Mouse (Mus musculus) midbrain, embryonic 11.5 days (tissue): ENCODE data around the gene Pter. TPM values are rescaled to one million over a fixed set of nuclear protein-coding genes. Genes with fewer than 3 reads are reported as not detected.

Experiments used
- ATAC-seq: fragments of 200-750 bp; cut with Nextera tagmentation; 2 replicates; pipeline ENCODE4 v1.8.0; 2017; ENCODE audit warnings: moderate TSS enrichment, moderate library complexity; ENCODE audit not compliant: low FRiP score
- DNase-seq: peaks from one replicate; pipeline ENCODE4 v3.0.0; 2015; ENCODE audit warnings: low spot score; ENCODE audit errors: missing footprints
- H3K27ac ChIP-seq: fragments of 300-500 bp; sonication (generic); 2 replicates; pipeline ENCODE4 v1.5.1; 2014; ENCODE audit warnings: low read depth, low read length
- H3K27me3 ChIP-seq: fragments of 300-500 bp; sonication (generic); 2 replicates; pipeline ENCODE4 v1.6.1; 2014; ENCODE audit warnings: mild to moderate bottlenecking, low read length, moderate library complexity, mixed read lengths; ENCODE audit not compliant: control insufficient read depth, insufficient read depth
- H3K36me3 ChIP-seq: fragments of 300-500 bp; sonication (generic); 2 replicates; pipeline ENCODE4 v1.6.1; 2014; ENCODE audit warnings: mild to moderate bottlenecking, low read length, moderate library complexity, mixed read lengths; ENCODE audit not compliant: control insufficient read depth, insufficient read depth
- H3K4me1 ChIP-seq: fragments of 300-500 bp; sonication (generic); 2 replicates; pipeline ENCODE4 v1.6.1; 2014; ENCODE audit warnings: low read length; ENCODE audit not compliant: control insufficient read depth, insufficient read depth
- H3K4me2 ChIP-seq: fragments of 300-500 bp; sonication (generic); 2 replicates; pipeline ENCODE4 v1.6.1; 2014; ENCODE audit warnings: mild to moderate bottlenecking, moderate library complexity
- H3K4me3 ChIP-seq: fragments of 300-500 bp; sonication (generic); 2 replicates; pipeline ENCODE4 v1.5.1; 2014; ENCODE audit warnings: low read depth, low read length
- H3K9ac ChIP-seq: fragments of 300-500 bp; sonication (generic); 2 replicates; pipeline ENCODE4 v1.6.1; 2014; ENCODE audit warnings: low read length
- H3K9me3 ChIP-seq: fragments of 300-500 bp; sonication (generic); 2 replicates; pipeline ENCODE4 v1.6.1; 2016; ENCODE audit warnings: low read length; ENCODE audit not compliant: control insufficient read depth
- WGBS: fragments of 180-500 bp; shearing (Covaris S2); extraction: QIAGEN DNeasy Blood & Tissue Kit; methylation state at CpG from one replicate; pipeline ENCODE4 v1.1.7; 2014; 5-methylcytosine and 5-hydroxymethylcytosine counted together
- polyA plus RNA-seq: library from polyadenylated mRNA; unstranded; fragments of >200 nt; fragmentation: Nextera tagmentation; extraction: Ambion mirVana; gene quantifications from 2 replicates; pipeline ENCODE4 v1.2.1, GENCODE M21; 2014

Gene Pter
- polyA plus RNA-seq, 1 experiment from 2014 or later: 10.3 TPM

DNA sequence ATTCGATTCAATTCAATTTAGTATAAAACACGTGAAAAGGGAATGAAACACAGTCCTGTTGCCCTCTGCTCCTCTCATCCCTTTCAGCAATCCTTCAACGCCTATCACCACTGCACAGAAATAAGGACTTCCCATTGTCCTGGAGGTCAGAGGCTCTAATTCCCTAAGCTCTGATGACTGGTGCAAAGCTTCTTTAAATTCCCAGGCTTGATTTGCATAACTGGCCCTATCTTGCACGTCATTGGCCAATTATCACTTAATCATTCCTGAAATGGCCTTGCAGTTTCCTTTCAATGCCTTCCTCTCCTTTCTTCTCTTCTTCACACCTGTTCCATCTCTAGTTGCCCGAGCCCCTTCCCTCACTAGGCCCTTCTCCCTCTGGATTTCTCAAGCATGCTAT, 94.5 kb downstream of the Pter start:
- no peak for ATAC-seq
- DNase-seq: no peak
- H3K4me3 ChIP-seq: no peak overlapping the region
- H3K27me3 ChIP-seq: 0 out of 2 replicates have a peak, but pooled peaks cover 2% of the 10 kb centered on the region
- no peak overlapping the region for H3K9ac ChIP-seq
- H3K4me2 ChIP-seq: no peak overlapping the region
- WGBS: 22% methylated on average over 5 of the region's 5 CpGs
- no peak overlapping the region for H3K27ac ChIP-seq
- no peaks in the 10 kb centered on the region for H3K36me3 ChIP-seq
- H3K4me1 ChIP-seq: no peaks in the 10 kb centered on the region
- H3K9me3 ChIP-seq: no peaks in the 10 kb centered on the region

DNA sequence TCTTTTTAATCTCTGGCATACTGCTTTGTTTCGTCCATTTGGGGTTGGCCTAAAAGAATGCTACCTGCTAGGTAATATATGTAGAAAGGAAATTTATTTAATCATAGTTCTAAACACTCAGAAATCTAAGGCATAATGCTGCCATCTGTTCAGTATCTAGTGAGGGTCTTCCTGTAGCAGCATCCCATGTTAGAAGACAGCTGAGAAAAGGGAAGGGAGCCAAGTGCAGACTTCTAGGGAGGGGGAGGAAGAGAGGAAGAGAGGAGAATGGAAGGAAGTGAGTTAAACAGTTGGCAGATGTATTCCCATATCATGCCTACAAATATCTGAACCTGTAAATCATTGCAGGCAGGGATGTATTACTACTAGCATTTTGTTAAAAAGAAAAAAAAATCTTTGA, 95.0 kb downstream of the Pter start:
- Histone ChIP-seq H3K4me1 (no peaks in the 10 kb centered on the region), H3K4me2 (no peak overlapping the region), H3K4me3 (no peak overlapping the region), H3K9me3 (no peaks in the 10 kb centered on the region), H3K27me3 (no peaks in the 10 kb centered on the region), H3K27ac (no peak overlapping the region), H3K9ac (no peak overlapping the region), H3K36me3 (no peaks in the 10 kb centered on the region)
- 77% methylated on average over 1 of the region's 1 CpGs for WGBS
- no peak for DNase-seq
- ATAC-seq: no peak

DNA sequence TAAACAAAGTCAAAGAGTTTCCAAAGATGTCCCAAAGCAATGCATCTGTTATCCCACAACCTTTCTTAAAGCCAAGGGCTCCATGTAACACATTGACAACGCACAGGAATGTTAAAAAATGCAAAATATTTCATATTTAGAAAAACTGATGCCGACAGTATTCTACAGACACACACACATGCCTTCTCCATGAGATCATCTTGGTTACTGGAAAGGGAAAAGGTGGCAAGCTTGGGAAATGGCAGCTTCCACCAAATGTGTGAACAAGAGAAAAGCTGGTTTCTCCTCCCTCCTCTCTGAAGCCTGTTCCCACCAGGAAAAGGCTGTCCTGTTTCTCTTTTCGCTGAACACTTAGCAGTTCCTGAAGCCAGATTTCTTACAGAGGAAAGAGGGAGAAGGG, 114.9 kb downstream of the Pter start:
- no peak for ATAC-seq
- no peak overlapping the region for H3K9ac ChIP-seq
- no peaks in the 10 kb centered on the region for H3K27me3 ChIP-seq
- 82% methylated on average over 3 of the region's 3 CpGs for WGBS
- H3K4me3 ChIP-seq: no peak overlapping the region
- no peak overlapping the region for H3K27ac ChIP-seq
- H3K4me1 ChIP-seq: no peaks in the 10 kb centered on the region
- H3K9me3 ChIP-seq: no peaks in the 10 kb centered on the region
- H3K4me2 ChIP-seq: no peak overlapping the region
- no peaks in the 10 kb centered on the region for H3K36me3 ChIP-seq
- no peak for DNase-seq

DNA sequence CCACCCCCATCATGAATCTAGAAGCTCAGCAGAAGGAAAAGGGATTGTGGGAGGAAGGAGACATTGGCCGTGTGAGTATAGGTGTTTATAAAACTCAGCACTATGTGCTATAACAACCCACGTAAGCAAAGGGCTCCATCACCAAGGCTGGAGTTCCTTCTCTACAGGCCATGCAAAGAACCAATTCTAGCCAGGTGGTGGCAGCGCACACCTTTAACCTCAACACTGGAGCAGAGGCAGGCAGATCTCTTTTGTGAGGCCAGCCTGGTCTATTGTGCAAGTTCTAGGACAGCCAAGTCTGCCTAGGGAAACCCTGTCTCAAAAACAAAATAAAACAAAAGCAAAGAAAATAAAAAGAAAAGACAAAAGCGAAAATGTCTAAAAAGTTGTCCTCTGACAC, 115.9 kb downstream of the Pter start:
- H3K4me1 ChIP-seq: no peaks in the 10 kb centered on the region
- no peak for DNase-seq
- WGBS: 91% methylated on average over 4 of the region's 4 CpGs
- no peak overlapping the region for H3K4me2 ChIP-seq
- no peak overlapping the region for H3K27ac ChIP-seq
- no peak for ATAC-seq
- no peak overlapping the region for H3K4me3 ChIP-seq
- H3K9me3 ChIP-seq: no peaks in the 10 kb centered on the region
- no peaks in the 10 kb centered on the region for H3K27me3 ChIP-seq
- H3K9ac ChIP-seq: no peak overlapping the region
- H3K36me3 ChIP-seq: no peaks in the 10 kb centered on the region

DNA sequence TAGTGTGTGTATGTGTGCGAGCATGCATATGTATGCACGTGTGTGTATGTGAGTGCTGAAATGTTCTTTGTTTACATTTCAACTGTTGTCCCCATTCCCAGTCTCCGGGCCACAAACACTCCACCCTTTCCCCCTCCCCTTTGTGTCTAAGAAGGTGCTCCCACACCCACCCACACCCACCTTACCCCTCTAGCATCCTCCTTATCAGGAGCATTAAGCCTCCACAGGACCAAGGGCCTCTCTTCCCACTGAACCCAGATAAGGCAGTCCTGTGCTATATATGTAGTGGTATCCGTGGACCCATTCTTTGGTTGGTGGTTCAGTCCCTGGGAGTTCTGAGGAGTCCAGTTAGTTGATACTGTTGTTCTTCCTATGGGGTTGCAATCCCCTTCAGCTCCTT, 120.7 kb downstream of the Pter start:
- H3K4me1 ChIP-seq: no peaks in the 10 kb centered on the region
- H3K4me2 ChIP-seq: no peak overlapping the region
- DNase-seq: no peak
- no peaks in the 10 kb centered on the region for H3K9me3 ChIP-seq
- no peaks in the 10 kb centered on the region for H3K27me3 ChIP-seq
- H3K9ac ChIP-seq: no peak overlapping the region
- no peaks in the 10 kb centered on the region for H3K36me3 ChIP-seq
- no peak overlapping the region for H3K4me3 ChIP-seq
- H3K27ac ChIP-seq: no peak overlapping the region
- 92% methylated on average over 4 of the region's 4 CpGs for WGBS
- peak; percentile 16; the same call in 1 of the 2 replicates for ATAC-seq

DNA sequence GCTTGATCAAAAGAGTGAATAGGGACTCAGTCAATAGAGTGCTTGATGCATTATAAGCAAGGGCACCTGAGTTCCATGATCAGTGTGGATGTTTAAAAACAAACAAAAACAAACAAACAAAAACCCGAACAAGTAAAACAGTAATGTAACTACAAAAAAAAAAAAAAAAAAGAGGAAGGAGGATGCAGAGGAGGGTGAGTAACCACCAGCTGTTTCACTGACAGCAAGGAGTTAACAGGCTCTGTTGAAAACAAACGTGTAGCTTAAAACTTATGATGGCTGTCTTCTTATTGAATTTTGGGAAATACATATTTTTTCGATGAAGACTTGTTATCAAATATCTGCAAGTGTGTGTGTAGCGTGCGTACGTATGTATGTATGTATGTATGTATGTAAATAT, 124.8 kb downstream of the Pter start:
- no peak for ATAC-seq
- Histone ChIP-seq H3K9me3 (no peaks in the 10 kb centered on the region), H3K4me2 (no peak overlapping the region), H3K4me1 (no peaks in the 10 kb centered on the region), H3K9ac (no peak overlapping the region), H3K27ac (no peak overlapping the region), H3K27me3 (no peaks in the 10 kb centered on the region; the same call in 1 of the 2 replicates), H3K4me3 (no peak overlapping the region), H3K36me3 (no peaks in the 10 kb centered on the region)
- 87% methylated on average over 6 of the region's 6 CpGs for WGBS
- DNase-seq: no peak

Other genes with a start within 250 kb of the Pter start
- gene C1ql3, start 87.8 kb downstream of the Pter start, polyA plus RNA-seq: 0.92 and 1.2 TPM in 2 replicates